Mouse (Mus musculus) olfactory bulb, adult 2 months (tissue): ENCODE measurements around the gene Akna.

ENCODE experiments used
- CTCF ChIP-seq: fragments of 200-500 bp; IDR thresholded peaks from 2 replicates; pipeline ENCODE4 v1.5.1; 2012; ENCODE audit warnings: low read depth, mild to moderate bottlenecking, low read length, moderate library complexity; ENCODE audit not compliant: insufficient read depth
- POLR2A ChIP-seq: fragments of 200-500 bp; IDR thresholded peaks from 2 replicates; pipeline ENCODE4 v1.6.1; 2012; ENCODE audit warnings: mild to moderate bottlenecking, low read depth, low read length, moderate library complexity; ENCODE audit not compliant: insufficient read depth

- no peak for TF ChIP-seq CTCF
- no peak for TF ChIP-seq POLR2A
These were observed 6.3 kb upstream of the Akna start for GRCm38 (mm10) chr4:63409317-63409907.
